Comparison of ENCODE assay signal across 11 mouse cellular contexts in genomic region chr4:146167879-146168532, GRCm38 (mm10). TPM values are rescaled to one million over a fixed set of nuclear protein-coding genes. Genes with fewer than 3 reads are reported as not detected.
DNase-seq lines count a peak whose midpoint lies in the region; ATAC-seq and TF ChIP-seq lines count a peak whose summit lies in the region.
"Not testable (repeated sequence)": the region's sequence is repeated elsewhere in the genome, so short reads cannot be mapped to it uniquely, and the experiment has no call there.
"Had no signal": no experiment of that assay in that cellular context is flagged by ENCODE, and none has a peak within 500 bp of the region (broad histone marks: within the 10 kb centered on the region; RNA-seq: fewer than 3 reads in every experiment).

No protein-coding gene starts in this region.

- DNase-seq in embryo, embryonic 9.5 days (ENCODE audit: extremely low spot score) = peak; percentile 9
- DNase-seq in gastrocnemius, postnatal 36 days = peak; percentile 3 to 19
- peak; percentile 12 for DNase-seq in lung, embryonic 14.5 days
- peak; percentile 11 to 12 for DNase-seq in thymus, postnatal 36 days

- H3K27ac ChIP-seq in hindbrain, embryonic 13.5 days; kidney, embryonic 15.5 days; lung, embryonic 14.5 days (ENCODE audit: low read depth); neural tube, embryonic 12.5 days: not testable (repeated sequence)

- not testable (repeated sequence) for H3K27me3 ChIP-seq in hindbrain, embryonic 13.5 days; kidney, embryonic 15.5 days; lung, embryonic 14.5 days (ENCODE audit: insufficient read depth, low read length); neural tube, embryonic 12.5 days (replicated peaks)

- not testable (repeated sequence) for H3K4me2 ChIP-seq in hindbrain, embryonic 13.5 days; kidney, embryonic 15.5 days; lung, embryonic 14.5 days; neural tube, embryonic 12.5 days (replicated peaks)

- ATAC-seq in CD4-positive, CD25-positive, alpha-beta regulatory T cell, adult 4 months = peak; percentile 11
- ATAC-seq in hindbrain, embryonic 13.5 days (ENCODE audit: low FRiP score) = peak; percentile 74
- ATAC-seq in kidney, embryonic 15.5 days (replicated peaks; ENCODE audit: low FRiP score) = peak; percentile 66
- ATAC-seq in lung, embryonic 14.5 days (ENCODE audit: insufficient read depth) = 0 out of 2 replicates have a peak, but pooled peaks have one; percentile 31
- ATAC-seq in neural tube, embryonic 12.5 days (ENCODE audit: low FRiP score, low read depth) = peak; percentile 67

- not testable (repeated sequence) for TF ChIP-seq CTCF in lung, embryonic 14.5 days (IDR thresholded peaks at IDR 0.05; ENCODE audit: low read depth)

- peaks cover 20% of the 10 kb centered on the region for H3K9me3 ChIP-seq in hindbrain, embryonic 13.5 days
- H3K9me3 ChIP-seq in kidney, embryonic 15.5 days (replicated peaks) = peaks cover 17% of the 10 kb centered on the region
- peaks cover 11% of the 10 kb centered on the region; the same call in 1 of the 2 replicates for H3K9me3 ChIP-seq in lung, embryonic 14.5 days (ENCODE audit: low read depth, low read length)
- H3K9me3 ChIP-seq in neural tube, embryonic 12.5 days = peaks cover 17% of the 10 kb centered on the region; the same call in 1 of the 2 replicates

- 82% methylated on average over 10 of the region's 10 CpGs for WGBS in hindbrain, embryonic 13.5 days
- 85% methylated on average over 10 of the region's 10 CpGs for whole genome bisulfite sequencing in kidney, embryonic 15.5 days
- 82% methylated on average over 10 of the region's 10 CpGs for WGBS in lung, embryonic 14.5 days
- 84% methylated on average over 10 of the region's 10 CpGs for WGBS in neural tube, embryonic 12.5 days

- not testable (repeated sequence) for H3K4me1 ChIP-seq in hindbrain, embryonic 13.5 days (replicated peaks); kidney, embryonic 15.5 days; lung, embryonic 14.5 days (ENCODE audit: insufficient read depth); neural tube, embryonic 12.5 days

- not testable (repeated sequence) for H3K9ac ChIP-seq in hindbrain, embryonic 13.5 days; kidney, embryonic 15.5 days; lung, embryonic 14.5 days; neural tube, embryonic 12.5 days

- intact Hi-C loops in gastrocnemius, postnatal 36 days (cut with DNase I) = not testable (repeated sequence)

- H3K36me3 ChIP-seq in hindbrain, embryonic 13.5 days; kidney, embryonic 15.5 days; lung, embryonic 14.5 days (ENCODE audit: insufficient read depth); neural tube, embryonic 12.5 days: not testable (repeated sequence)

- not testable (repeated sequence) for H3K4me3 ChIP-seq in hindbrain, embryonic 13.5 days; kidney, embryonic 15.5 days (replicated peaks); lung, embryonic 14.5 days (ENCODE audit: low read depth, low read length); neural tube, embryonic 12.5 days

RNA-seq across cellular contexts. Expression of gene Zfp600, which starts 11.4 kb away (rescaled TPM):
- polyA plus RNA-seq in CD4-positive, CD25-positive, alpha-beta regulatory T cell, adult 4 months (2017; shearing (Covaris generic)) = not detected
- not detected for total RNA-seq in gastrocnemius, postnatal 36 days (2021)
- polyA plus RNA-seq in hindbrain, embryonic 13.5 days (2015; fragmentation: Nextera tagmentation; extraction: Ambion mirVana) = not detected in 2 replicates
- polyA plus RNA-seq in kidney, embryonic 15.5 days (2015; fragmentation: Nextera tagmentation; extraction: Ambion mirVana) = not detected in 2 replicates
- polyA plus RNA-seq in lung, embryonic 14.5 days (2014; fragmentation: Nextera tagmentation; extraction: Ambion mirVana) = not detected in 2 replicates
- not detected in 2 replicates for polyA plus RNA-seq in neural tube, embryonic 12.5 days (2016; fragmentation: Nextera tagmentation; extraction: Ambion mirVana)
- total RNA-seq: CH12.LX; layer of hippocampus, adult 2 months; left cerebral cortex, postnatal 25 days had no signal

Comparison
In these comparisons a context has a peak if more than half of its experiments do, and no peak if none do; other contexts are left out.
1. ATAC-seq: peak in every context shown above with its lines; median percentile 74 in hindbrain, embryonic 13.5 days; 67 in neural tube, embryonic 12.5 days; 66 in kidney, embryonic 15.5 days; 31 in lung, embryonic 14.5 days; 11 in CD4-positive, CD25-positive, alpha-beta regulatory T cell, adult 4 months.